Mouse (Mus musculus): ENCODE measurements at regions not wholly inside any gene's neighbourhood (a gene's known extent, or its start where the extent isn't known, plus 50 kb on each side); places are given as distances from the start of the nearest gene placed in this dataset.
A peak's percentile ranks its signal among the peaks of the same experiment; 100 is the strongest.

GRCm38 (mm10) chr7:39789321-39789720, 271.8 kb downstream of the Zfp619 start:
- Histone ChIP-seq H3K4me3 (ENCODE audit: low read depth, low read length) (no peak overlapping the region), H3K36me3 (ENCODE audit: control insufficient read depth, insufficient read depth, low read length) (no peaks in the 10 kb centered on the region), H3K4me1 (ENCODE audit: control insufficient read depth, insufficient read depth, insufficient read length, low read length) (no peaks in the 10 kb centered on the region), H3K27me3 (ENCODE audit: control insufficient read depth, insufficient read depth, low read length) (no peaks in the 10 kb centered on the region), H3K27ac (ENCODE audit: insufficient read depth, low read depth, low read length) (no peak overlapping the region)
- no peak for TF ChIP-seq POLR2A (IDR thresholded peaks at IDR 0.05; ENCODE audit: low read depth, low read length)
- 74% methylated on average over 4 of the region's 4 CpGs for WGBS

GRCm38 (mm10) chr7:39789880-39790279, 272.3 kb downstream of the Zfp619 start:
- H3K4me3 ChIP-seq (ENCODE audit: low read depth, low read length) = no peak overlapping the region
- no peak for TF ChIP-seq CTCF (IDR thresholded peaks at IDR 0.05; ENCODE audit: extremely low read depth, insufficient read length, insufficient replicate concordance, low read depth, low read length)
- TF ChIP-seq POLR2A (IDR thresholded peaks at IDR 0.05; ENCODE audit: low read depth, low read length) = no peak
- no peaks in the 10 kb centered on the region for H3K4me1 ChIP-seq (ENCODE audit: control insufficient read depth, insufficient read depth, insufficient read length, low read length)
- WGBS = 80% methylated on average over 4 of the region's 4 CpGs
- no peak overlapping the region for H3K27ac ChIP-seq (ENCODE audit: insufficient read depth, low read depth, low read length)
- no peaks in the 10 kb centered on the region for H3K36me3 ChIP-seq (ENCODE audit: control insufficient read depth, insufficient read depth, low read length)
- no peaks in the 10 kb centered on the region for H3K27me3 ChIP-seq (ENCODE audit: control insufficient read depth, insufficient read depth, low read length)

DNA sequence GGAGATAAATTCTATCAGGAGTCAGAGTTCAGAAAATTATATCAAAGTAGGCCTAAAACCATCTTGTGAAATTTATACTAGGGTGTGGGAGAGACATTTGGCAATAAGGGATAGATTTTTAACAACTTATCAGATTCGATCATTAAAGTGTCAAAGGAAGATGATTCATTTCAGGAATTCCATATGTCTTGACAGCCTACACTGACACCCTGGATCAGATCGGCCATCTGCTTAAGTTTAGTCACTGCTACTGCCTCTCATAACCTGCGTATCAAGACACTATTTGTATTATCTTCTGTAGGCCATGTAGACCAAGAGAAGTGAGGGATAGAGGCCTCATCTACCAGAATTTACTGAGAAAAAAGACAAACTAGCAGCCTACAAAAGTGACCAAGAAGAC, 277.2 kb downstream of the Zfp619 start:
- WGBS = 89% methylated on average over 3 of the region's 3 CpGs
- no peaks in the 10 kb centered on the region for H3K36me3 ChIP-seq (ENCODE audit: control insufficient read depth, insufficient read depth, low read length)
- no peaks in the 10 kb centered on the region for H3K27me3 ChIP-seq (ENCODE audit: control insufficient read depth, insufficient read depth, low read length)
- TF ChIP-seq POLR2A (IDR thresholded peaks at IDR 0.05; ENCODE audit: low read depth, low read length) (no peak), CTCF (IDR thresholded peaks at IDR 0.05; ENCODE audit: extremely low read depth, insufficient read length, insufficient replicate concordance, low read depth, low read length) (no peak)
- no peak overlapping the region for H3K4me3 ChIP-seq (ENCODE audit: low read depth, low read length)
- H3K27ac ChIP-seq (ENCODE audit: insufficient read depth, low read depth, low read length) = no peak overlapping the region
- H3K4me1 ChIP-seq (ENCODE audit: control insufficient read depth, insufficient read depth, insufficient read length, low read length) = no peaks in the 10 kb centered on the region

GRCm38 (mm10) chr7:39804276-39804675, 286.7 kb downstream of the Zfp619 start:
- 75% methylated on average over 3 of the region's 3 CpGs for WGBS
- Histone ChIP-seq H3K4me3 (ENCODE audit: low read depth, low read length) (no peak overlapping the region), H3K36me3 (ENCODE audit: control insufficient read depth, insufficient read depth, low read length) (no peaks in the 10 kb centered on the region), H3K4me1 (ENCODE audit: control insufficient read depth, insufficient read depth, insufficient read length, low read length) (no peaks in the 10 kb centered on the region), H3K27me3 (ENCODE audit: control insufficient read depth, insufficient read depth, low read length) (no peaks in the 10 kb centered on the region), H3K27ac (ENCODE audit: insufficient read depth, low read depth, low read length) (no peak overlapping the region)
- TF ChIP-seq POLR2A (IDR thresholded peaks at IDR 0.05; ENCODE audit: low read depth, low read length) (no peak), CTCF (IDR thresholded peaks at IDR 0.05; ENCODE audit: extremely low read depth, insufficient read length, insufficient replicate concordance, low read depth, low read length) (no peak)

DNA sequence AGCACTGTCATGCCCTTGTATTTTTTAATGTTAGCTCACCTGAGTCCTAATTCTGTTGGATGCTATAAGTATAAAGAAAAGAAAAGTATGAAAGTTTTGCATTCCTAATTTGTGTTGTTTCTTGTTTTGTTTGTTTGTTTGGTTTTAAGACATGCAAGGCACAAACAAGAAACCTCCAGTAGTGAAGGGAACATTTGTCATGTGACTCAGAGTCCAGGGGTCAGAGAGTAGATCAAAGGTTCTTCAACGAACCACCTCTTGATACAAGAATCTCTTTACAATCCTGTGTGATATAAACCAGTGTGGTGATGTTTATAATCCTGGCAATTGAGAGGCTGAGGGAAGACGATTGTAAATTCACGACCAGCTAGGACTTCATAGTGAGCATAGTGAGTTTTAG, 300.5 kb downstream of the Zfp619 start:
- 21% methylated on average over 3 of the region's 3 CpGs for WGBS
- Histone ChIP-seq H3K27me3 (ENCODE audit: control insufficient read depth, insufficient read depth, low read length) (no peaks in the 10 kb centered on the region), H3K4me3 (ENCODE audit: low read depth, low read length) (no peak overlapping the region), H3K27ac (ENCODE audit: insufficient read depth, low read depth, low read length) (no peak overlapping the region), H3K4me1 (ENCODE audit: control insufficient read depth, insufficient read depth, insufficient read length, low read length) (peaks cover 5% of the 10 kb centered on the region; the same call in 1 of the 2 replicates), H3K36me3 (ENCODE audit: control insufficient read depth, insufficient read depth, low read length) (no peaks in the 10 kb centered on the region)
- no peak for TF ChIP-seq POLR2A (IDR thresholded peaks at IDR 0.05; ENCODE audit: low read depth, low read length)
- TF ChIP-seq CTCF (IDR thresholded peaks at IDR 0.05; ENCODE audit: extremely low read depth, insufficient read length, insufficient replicate concordance, low read depth, low read length) = no peak

- H3K4me1 ChIP-seq (ENCODE audit: control insufficient read depth, insufficient read depth, insufficient read length, low read length) = peaks cover 5% of the 10 kb centered on the region; the same call in 1 of the 2 replicates
- TF ChIP-seq CTCF (IDR thresholded peaks at IDR 0.05; ENCODE audit: extremely low read depth, insufficient read length, insufficient replicate concordance, low read depth, low read length) = no peak
- TF ChIP-seq POLR2A (IDR thresholded peaks at IDR 0.05; ENCODE audit: low read depth, low read length) = no peak
- 32% methylated on average over 4 of the region's 4 CpGs for WGBS
- H3K36me3 ChIP-seq (ENCODE audit: control insufficient read depth, insufficient read depth, low read length) = no peaks in the 10 kb centered on the region
- peak overlapping the region; percentile 20 for H3K27ac ChIP-seq (ENCODE audit: insufficient read depth, low read depth, low read length)
- H3K4me3 ChIP-seq (ENCODE audit: low read depth, low read length) = no peak overlapping the region
- H3K27me3 ChIP-seq (ENCODE audit: control insufficient read depth, insufficient read depth, low read length) = no peaks in the 10 kb centered on the region
Observed at GRCm38 (mm10) chr7:39822550-39823178, 305.1 kb downstream of the Zfp619 start.

DNA sequence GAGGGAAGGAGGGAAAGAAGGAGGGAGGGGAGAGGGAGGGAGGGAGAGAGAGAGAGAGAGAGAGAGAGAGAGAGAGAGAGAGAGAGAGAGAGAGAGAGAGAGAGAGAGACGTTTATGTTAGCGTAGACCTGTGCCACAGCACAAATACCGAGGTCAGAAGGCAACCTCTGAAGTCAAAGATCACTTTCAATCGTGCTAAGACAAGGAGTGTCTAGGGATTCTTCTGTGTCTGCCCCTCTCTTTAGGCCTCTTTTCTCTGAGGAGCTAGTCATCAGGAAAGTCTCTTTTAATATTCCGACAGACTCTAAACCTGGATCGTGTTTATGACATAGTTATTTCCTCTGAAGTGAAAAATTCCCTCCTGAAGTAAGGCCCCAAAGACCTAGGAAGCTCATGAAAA, 310.8 kb downstream of the Zfp619 start:
- H3K4me3 ChIP-seq (ENCODE audit: low read depth, low read length) = no peak overlapping the region
- no peaks in the 10 kb centered on the region for H3K27me3 ChIP-seq (ENCODE audit: control insufficient read depth, insufficient read depth, low read length)
- no peak for TF ChIP-seq CTCF (IDR thresholded peaks at IDR 0.05; ENCODE audit: extremely low read depth, insufficient read length, insufficient replicate concordance, low read depth, low read length)
- TF ChIP-seq POLR2A (IDR thresholded peaks at IDR 0.05; ENCODE audit: low read depth, low read length) = no peak
- H3K4me1 ChIP-seq (ENCODE audit: control insufficient read depth, insufficient read depth, insufficient read length, low read length) = 0 out of 2 replicates have a peak, but pooled peaks cover 2% of the 10 kb centered on the region
- no peak overlapping the region for H3K27ac ChIP-seq (ENCODE audit: insufficient read depth, low read depth, low read length)
- no peaks in the 10 kb centered on the region for H3K36me3 ChIP-seq (ENCODE audit: control insufficient read depth, insufficient read depth, low read length)
- WGBS = 43% methylated on average over 6 of the region's 6 CpGs
